8 mouse cellular contexts compared by ENCODE assay signal in genomic region chr17:47693671-47694441, GRCm38 (mm10). TPM values are rescaled to one million over a fixed set of nuclear protein-coding genes. Genes with fewer than 3 reads are reported as not detected.
DNase-seq lines count a peak whose midpoint lies in the region; ATAC-seq and TF ChIP-seq lines count a peak whose summit lies in the region.

No protein-coding gene starts in this region.

- in situ Hi-C loops in CH12.LX (cut with MboI; ENCODE audit: low pct_ligation_motif_present, low pct_unique_long_range_greater_than_20kb, low sequenced_read_pairs) (no loop called here), ES-E14 (cut with MboI; ENCODE audit: low sequenced_read_pairs in 2 of 2, unreplicated experiment in 2 of 2) (no loop called here)

- DNase-seq in CH12.LX (ENCODE audit: extremely low read depth), result no peak
- no peak for DNase-seq in ES-E14 (ENCODE audit: low read depth, low spot score)
- peak; percentile 57 to 68 for DNase-seq in kidney, postnatal 36 days
- no peak for DNase-seq in layer of hippocampus, adult 9-11 months
- DNase-seq in right cerebral cortex, adult 18-20 months, result no peak
- DNase-seq in retina, postnatal 1 day, result no peak

- peaks cover 83% of the 10 kb centered on the region for H3K27me3 ChIP-seq in CH12.LX (replicated peaks)
- peaks cover 29% of the 10 kb centered on the region; the same call in 1 of the 2 replicates for H3K27me3 ChIP-seq in heart, embryonic 12.5 days (replicated peaks)
- no peaks in the 10 kb centered on the region; the same call in 1 of the 2 replicates for H3K27me3 ChIP-seq in neural tube, embryonic 13.5 days

- no peak for TF ChIP-seq EP300 in CH12.LX (IDR thresholded peaks at IDR 0.05; ENCODE audit: low read length)

- H3K36me3 ChIP-seq in CH12.LX (replicated peaks in 1 of 2; ENCODE audit: control insufficient read depth in 1 of 2, insufficient read depth in 1 of 2, low read length in 1 of 2), result no peaks in the 10 kb centered on the region
- peaks cover 3% of the 10 kb centered on the region; the same call in 1 of the 2 replicates for H3K36me3 ChIP-seq in ES-E14 (ENCODE audit: control insufficient read depth, insufficient read depth, low read length, poor library complexity, severe bottlenecking)
- peaks cover 3% of the 10 kb centered on the region; the same call in 1 of the 2 replicates for H3K36me3 ChIP-seq in heart, embryonic 12.5 days
- H3K36me3 ChIP-seq in neural tube, embryonic 13.5 days, result peaks cover 5% of the 10 kb centered on the region; the same call in 1 of the 2 replicates

- TF ChIP-seq RAD21 in CH12.LX (IDR thresholded peaks at IDR 0.05; ENCODE audit: low read depth, low read length), result no peak

- H3K9ac ChIP-seq in CH12.LX (ENCODE audit: insufficient read depth, low read depth), result no peak overlapping the region
- H3K9ac ChIP-seq in ES-E14 (ENCODE audit: insufficient read depth, low read depth, low read length, poor library complexity, severe bottlenecking), result peak overlapping the region; percentile 56; the same call in 1 of the 2 replicates
- peak overlapping the region; percentile 71 for H3K9ac ChIP-seq in heart, embryonic 12.5 days
- peak overlapping the region; percentile 87 for H3K9ac ChIP-seq in neural tube, embryonic 13.5 days

- H3K27ac ChIP-seq in CH12.LX (ENCODE audit: insufficient read depth, low read depth), result no peak overlapping the region
- no peak overlapping the region; the same call in 1 of the 2 replicates for H3K27ac ChIP-seq in ES-E14 (ENCODE audit: insufficient read depth, low read depth, low read length, poor library complexity, severe bottlenecking)
- H3K27ac ChIP-seq in heart, embryonic 12.5 days (ENCODE audit: poor library complexity, severe bottlenecking), result no peak overlapping the region
- H3K27ac ChIP-seq in neural tube, embryonic 13.5 days (replicated peaks), result peak overlapping the region; percentile 78

- H3K9me3 ChIP-seq in CH12.LX (replicated peaks; ENCODE audit: low read length) (no peaks in the 10 kb centered on the region), ES-E14 (ENCODE audit: control insufficient read depth, insufficient read depth, low read depth, low read length) (no peaks in the 10 kb centered on the region)
- no peaks in the 10 kb centered on the region for H3K9me3 ChIP-seq in heart, embryonic 12.5 days (replicated peaks)
- no peaks in the 10 kb centered on the region for H3K9me3 ChIP-seq in neural tube, embryonic 13.5 days

- H3K4me3 ChIP-seq in CH12.LX (replicated peaks in 1 of 3; ENCODE audit: low read depth in 2 of 3, low read length in 2 of 3, poor library complexity in 1 of 3) (peak overlapping the region in 1 of 3 experiments; percentile 74), ES-E14 (ENCODE audit: insufficient read depth in 1 of 2, low read depth in 1 of 2, low read length in 2 of 2, poor library complexity in 1 of 2, severe bottlenecking in 1 of 2) (peak overlapping the region; percentile 86 to 90)
- H3K4me3 ChIP-seq in heart, embryonic 12.5 days, result peak overlapping the region; percentile 73
- peak overlapping the region; percentile 71 for H3K4me3 ChIP-seq in neural tube, embryonic 13.5 days

- no peak for ATAC-seq in heart, embryonic 12.5 days (ENCODE audit: insufficient number of reproducible peaks, low FRiP score)
- peak; percentile 12 for ATAC-seq in neural tube, embryonic 13.5 days (ENCODE audit: low read depth)

- H3K4me1 ChIP-seq in CH12.LX (ENCODE audit: control insufficient read depth in 1 of 2, insufficient read depth in 2 of 2), result peaks cover 2 to 16% of the 10 kb centered on the region in 2 experiments; a peak in 3 of 4 replicates
- H3K4me1 ChIP-seq in ES-E14 (ENCODE audit: control insufficient read depth in 2 of 2, insufficient read depth in 2 of 2, low read length in 2 of 2, poor library complexity in 1 of 2), result peaks cover 0 to 4% of the 10 kb centered on the region in 2 experiments; a peak in 1 of 4 replicates
- H3K4me1 ChIP-seq in heart, embryonic 12.5 days (replicated peaks), result peaks cover 16% of the 10 kb centered on the region
- H3K4me1 ChIP-seq in neural tube, embryonic 13.5 days (replicated peaks), result peaks cover 28% of the 10 kb centered on the region

- no peak for TF ChIP-seq POLR2A in CH12.LX (IDR thresholded peaks at IDR 0.05; ENCODE audit: low read depth, low read length)

- H3K4me2 ChIP-seq in CH12.LX (ENCODE audit: insufficient read depth, low read depth, poor library complexity, severe bottlenecking), result peak overlapping the region; percentile 77
- H3K4me2 ChIP-seq in heart, embryonic 12.5 days, result peak overlapping the region; percentile 87
- peak overlapping the region; percentile 79 for H3K4me2 ChIP-seq in neural tube, embryonic 13.5 days

- dilution Hi-C loops in CH12.LX (cut with MboI; ENCODE audit: extremely low pct_ligation_motif_present, extremely low pct_unique_long_range_greater_than_20kb, low sequenced_read_pairs), result no loop called here

- no peaks in the 10 kb centered on the region for H3K79me2 ChIP-seq in CH12.LX (replicated peaks; ENCODE audit: control insufficient read depth, extremely low read depth, insufficient read depth, poor library complexity, severe bottlenecking)

- TF ChIP-seq CTCF in CH12.LX (conservative IDR thresholded peaks at IDR 0.05 in 1 of 2, IDR thresholded peaks at IDR 0.05 in 1 of 2; ENCODE audit: low read depth in 2 of 2, low read length in 2 of 2), result no peak

- WGBS in heart, embryonic 12.5 days, result 36% methylated on average over 13 of the region's 13 CpGs
- WGBS in neural tube, embryonic 13.5 days, result 32% methylated on average over 13 of the region's 13 CpGs

TF ChIP-seq in CH12.LX, 34 proteins besides CTCF, POLR2A, EP300 and RAD21:
- TF ChIP-seq CHD2 (IDR thresholded peaks at IDR 0.05; ENCODE audit: low read length), result no peak
- no peak for TF ChIP-seq JUN (IDR thresholded peaks at IDR 0.05; ENCODE audit: insufficient read depth, low read depth, low read length)
- no peak for TF ChIP-seq USF1 (IDR thresholded peaks at IDR 0.05; ENCODE audit: low read depth, low read length)
- no peak for TF ChIP-seq NELFE (IDR thresholded peaks at IDR 0.05; ENCODE audit: low read depth, low read length)
- no peak for TF ChIP-seq BHLHE40 (IDR thresholded peaks at IDR 0.05; ENCODE audit: low read depth, low read length)
- TF ChIP-seq NRF1 (IDR thresholded peaks at IDR 0.05; ENCODE audit: low read depth, low read length), result no peak

TF ChIP-seq in ES-E14, 5 proteins besides CTCF, POLR2A, EP300 and RAD21:
- no peak for TF ChIP-seq CHD2 (IDR thresholded peaks at IDR 0.05; ENCODE audit: low read depth, low read length)
- no peak for TF ChIP-seq MAFK (IDR thresholded peaks at IDR 0.05; ENCODE audit: insufficient read depth, low read depth, low read length)

RNA-seq across cellular contexts. Expression of gene Gm21981, which starts 0.4 kb away (rescaled TPM):
- 0.25 and 0.59 TPM in 2 replicates for total RNA-seq in CH12.LX (2012; rRNA removed)
- total RNA-seq in CH12.LX (2014; rRNA removed), result 0.11 and 0.12 TPM in 2 replicates
- polyA plus RNA-seq in CH12.LX (2012; ENCODE audit: insufficient read length, low read depth), result 0.15 TPM in 1 of 2 replicates, not detected in the other
- 0.36 and 0.37 TPM in 2 replicates for total RNA-seq in ES-E14 (2012; rRNA removed)
- polyA plus RNA-seq in heart, embryonic 12.5 days (2016; fragmentation: Nextera tagmentation; extraction: Ambion mirVana), result 0.15 and 0.19 TPM in 2 replicates
- polyA plus RNA-seq in neural tube, embryonic 13.5 days (2015; fragmentation: Nextera tagmentation; extraction: Ambion mirVana), result 0.38 and 0.83 TPM in 2 replicates

RNA-seq across cellular contexts. Expression of gene Prickle4, which starts 0.7 kb away (rescaled TPM):
- total RNA-seq in CH12.LX (2012; rRNA removed), result 0.21 and 0.30 TPM in 2 replicates
- not detected in 2 replicates for total RNA-seq in CH12.LX (2014; rRNA removed)
- 0.29 and 0.55 TPM in 2 replicates for polyA plus RNA-seq in CH12.LX (2012; ENCODE audit: insufficient read length, low read depth)
- 0.71 and 1.7 TPM in 2 replicates for total RNA-seq in ES-E14 (2012; rRNA removed)
- polyA plus RNA-seq in heart, embryonic 12.5 days (2016; fragmentation: Nextera tagmentation; extraction: Ambion mirVana), result 0.56 TPM in 1 of 2 replicates, not detected in the other
- 0.95 and 1.4 TPM in 2 replicates for polyA plus RNA-seq in neural tube, embryonic 13.5 days (2015; fragmentation: Nextera tagmentation; extraction: Ambion mirVana)

RNA-seq across cellular contexts. Expression of gene Frs3, which starts 5.0 kb away (rescaled TPM):
- total RNA-seq in CH12.LX (2012; rRNA removed) (1.6 and 2.9 TPM in 2 replicates), CH12.LX (2014; rRNA removed) (0.19 and 0.54 TPM in 2 replicates), ES-E14 (2012; rRNA removed) (8.4 and 15.9 TPM in 2 replicates)
- 0.67 and 0.76 TPM in 2 replicates for polyA plus RNA-seq in CH12.LX (2012; ENCODE audit: insufficient read length, low read depth)
- polyA plus RNA-seq in heart, embryonic 12.5 days (2016; fragmentation: Nextera tagmentation; extraction: Ambion mirVana), result 4.6 and 5.1 TPM in 2 replicates
- polyA plus RNA-seq in neural tube, embryonic 13.5 days (2015; fragmentation: Nextera tagmentation; extraction: Ambion mirVana), result 34.2 and 36.3 TPM in 2 replicates

RNA-seq across cellular contexts. Expression of gene Tomm6, which starts 5.7 kb away (rescaled TPM):
- total RNA-seq in CH12.LX (2012; rRNA removed) (46.1 and 46.3 TPM in 2 replicates), CH12.LX (2014; rRNA removed) (18.1 and 26.4 TPM in 2 replicates), ES-E14 (2012; rRNA removed) (54.7 and 55.8 TPM in 2 replicates)
- polyA plus RNA-seq in CH12.LX (2012; ENCODE audit: insufficient read length, low read depth), result 349 and 424 TPM in 2 replicates
- 352 and 355 TPM in 2 replicates for polyA plus RNA-seq in heart, embryonic 12.5 days (2016; fragmentation: Nextera tagmentation; extraction: Ambion mirVana)
- 310 and 314 TPM in 2 replicates for polyA plus RNA-seq in neural tube, embryonic 13.5 days (2015; fragmentation: Nextera tagmentation; extraction: Ambion mirVana)

RNA-seq across cellular contexts. Expression of gene Pgc, which starts 32.8 kb away (rescaled TPM):
- total RNA-seq in CH12.LX (2012; rRNA removed), result not detected in 2 replicates
- total RNA-seq in CH12.LX (2014; rRNA removed), result not detected in 2 replicates
- polyA plus RNA-seq in CH12.LX (2012; ENCODE audit: insufficient read length, low read depth), result not detected in 2 replicates
- total RNA-seq in ES-E14 (2012; rRNA removed), result 1.7 and 3.7 TPM in 2 replicates
- polyA plus RNA-seq in heart, embryonic 12.5 days (2016; fragmentation: Nextera tagmentation; extraction: Ambion mirVana), result not detected in 2 replicates
- polyA plus RNA-seq in neural tube, embryonic 13.5 days (2015; fragmentation: Nextera tagmentation; extraction: Ambion mirVana), result not detected in 2 replicates

Comparison
In these comparisons a context has a peak if more than half of its experiments do, and no peak if none do; other contexts are left out.
1. DNase-seq: peak in kidney, postnatal 36 days (2 of 2); none in CH12.LX (single experiment), ES-E14 (single experiment), layer of hippocampus, adult 9-11 months (single experiment), right cerebral cortex, adult 18-20 months (single experiment) and retina, postnatal 1 day (single experiment).
2. Peak in every context shown above with its lines, with median percentiles within 50 percentile points of each other: H3K4me2 ChIP-seq.